Mouse (Mus musculus) small intestine, adult 2 months (tissue): Measurements from ENCODE around the gene Cabp4. TPM values are rescaled to one million over a fixed set of nuclear protein-coding genes. Genes with fewer than 3 reads are reported as not detected.

Experiments used
- H3K27ac ChIP-seq: fragments of 200-500 bp; 2 replicates; pipeline ENCODE4 v1.5.1; 2012; ENCODE audit warnings: low read depth, low read length, control low read depth, inconsistent platforms; ENCODE audit not compliant: insufficient read depth
- H3K27me3 ChIP-seq: fragments of 200-500 bp; 2 replicates; pipeline ENCODE4 v1.6.1; 2012; ENCODE audit warnings: mild to moderate bottlenecking, moderate library complexity, low read length, inconsistent platforms; ENCODE audit not compliant: control insufficient read depth, insufficient read depth
- H3K36me3 ChIP-seq: fragments of 200-500 bp; 2 replicates; pipeline ENCODE4 v1.6.1; 2012; ENCODE audit warnings: mild to moderate bottlenecking, low read length, control low read depth, inconsistent platforms; ENCODE audit not compliant: control insufficient read depth, insufficient read depth
- H3K4me1 ChIP-seq: fragments of 200-500 bp; 2 replicates; pipeline ENCODE4 v1.6.1; 2012; ENCODE audit warnings: low read length, inconsistent platforms, mixed read lengths; ENCODE audit not compliant: control insufficient read depth, insufficient read depth, insufficient read length
- H3K4me3 ChIP-seq: fragments of 200-500 bp; 2 replicates; pipeline ENCODE4 v1.5.1; 2012; ENCODE audit warnings: low read depth, mild to moderate bottlenecking, control low read depth, inconsistent platforms, low read length, moderate library complexity
- CTCF ChIP-seq: fragments of 200-500 bp; IDR thresholded peaks from 2 replicates; pipeline ENCODE4 v1.5.1; 2012; ENCODE audit warnings: low read depth, mild to moderate bottlenecking, control low read depth, inconsistent platforms, low read length, moderate library complexity, mixed read lengths; ENCODE audit not compliant: insufficient replicate concordance, insufficient read length; ENCODE audit errors: extremely low read depth
- POLR2A ChIP-seq: fragments of 200-500 bp; IDR thresholded peaks from 2 replicates; pipeline ENCODE4 v1.6.1; 2012; ENCODE audit warnings: low read depth, mild to moderate bottlenecking, control low read depth, inconsistent platforms, low read length, moderate library complexity
- WGBS: fragments of 180-500 bp; shearing (Covaris S2); methylation state at CpG from one replicate; pipeline ENCODE4 v1.1.7; 2018; 5-methylcytosine and 5-hydroxymethylcytosine counted together
- polyA plus RNA-seq: library from polyadenylated mRNA; depleted of rRNA; stranded (reverse); fragments of >200 nt; gene quantifications from 2 replicates; pipeline ENCODE4 v1.2.3, GENCODE M21; 2012

Cabp4 gene
- polyA plus RNA-seq, 1 experiment: 0.42 TPM

- WGBS: 84% methylated on average over 3 of the region's 3 CpGs
- Histone ChIP-seq H3K27me3 (no peaks in the 10 kb centered on the region), H3K4me3 (peak overlapping the region; percentile 29), H3K27ac (no peak overlapping the region), H3K4me1 (peaks cover 4% of the 10 kb centered on the region; the same call in 1 of the 2 replicates), H3K36me3 (no peaks in the 10 kb centered on the region)
- TF ChIP-seq POLR2A (no peak), CTCF (no peak)
Observed at GRCm38 (mm10) chr19:4187303-4187702, 43.5 kb upstream of the Cabp4 start.

DNA sequence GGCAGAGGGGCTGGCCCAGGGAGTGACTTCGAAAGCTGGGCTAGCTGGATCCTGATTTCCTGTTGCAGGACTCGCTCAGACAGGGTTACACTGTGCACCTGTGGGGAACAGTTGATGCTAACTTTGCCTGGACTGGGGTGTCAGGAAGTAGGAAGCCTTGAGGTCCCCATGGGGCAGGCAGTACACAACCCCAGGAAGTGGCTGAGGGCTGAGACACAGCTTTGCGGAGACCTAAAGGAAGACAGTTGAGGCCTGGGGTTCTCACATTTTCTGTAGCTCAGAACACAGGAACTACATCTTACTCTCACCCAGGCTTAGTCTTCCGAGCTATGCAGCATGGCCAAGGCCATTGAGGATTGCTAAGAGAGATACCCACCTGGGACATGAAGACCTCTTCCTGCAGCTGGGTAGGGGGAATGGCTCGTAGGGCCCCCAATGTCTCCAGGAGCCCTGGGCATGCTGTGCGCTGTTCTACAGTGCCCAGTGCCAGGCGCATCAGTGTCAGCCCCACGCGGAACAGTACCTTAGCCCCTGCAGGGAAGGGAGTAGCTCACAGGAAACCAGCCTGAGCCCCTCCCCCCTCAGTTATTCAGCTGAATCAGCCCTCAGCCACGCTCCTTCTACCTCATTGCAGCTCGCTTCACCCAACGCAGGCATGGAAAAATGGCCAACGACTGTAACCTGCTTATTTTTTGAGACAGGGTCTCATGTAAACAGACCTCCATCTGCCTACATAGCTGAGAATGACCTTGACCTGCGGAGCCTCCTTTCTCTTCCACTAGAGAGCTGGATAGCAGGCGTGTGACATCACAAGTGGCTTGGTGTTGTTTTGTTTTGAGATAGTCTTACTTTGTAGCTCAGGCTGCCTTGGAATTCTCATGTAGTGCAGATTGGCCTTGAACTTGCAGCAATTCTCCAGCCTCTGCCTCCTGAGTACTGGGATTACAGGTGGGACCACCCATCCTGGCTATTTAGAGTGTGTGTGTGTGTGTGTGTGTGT lies 41.4 kb upstream of the Cabp4 start:
- 0 out of 2 replicates have a peak overlapping the region, but pooled peaks have one; percentile 4 for H3K4me3 ChIP-seq
- H3K27ac ChIP-seq: peak overlapping the region; percentile 64
- TF ChIP-seq POLR2A (no peak), CTCF (no peak)
- no peaks in the 10 kb centered on the region; the same call in 1 of the 2 replicates for H3K4me1 ChIP-seq
- WGBS: 61% methylated on average over 15 of the region's 15 CpGs
- no peaks in the 10 kb centered on the region for H3K27me3 ChIP-seq
- no peaks in the 10 kb centered on the region for H3K36me3 ChIP-seq

DNA sequence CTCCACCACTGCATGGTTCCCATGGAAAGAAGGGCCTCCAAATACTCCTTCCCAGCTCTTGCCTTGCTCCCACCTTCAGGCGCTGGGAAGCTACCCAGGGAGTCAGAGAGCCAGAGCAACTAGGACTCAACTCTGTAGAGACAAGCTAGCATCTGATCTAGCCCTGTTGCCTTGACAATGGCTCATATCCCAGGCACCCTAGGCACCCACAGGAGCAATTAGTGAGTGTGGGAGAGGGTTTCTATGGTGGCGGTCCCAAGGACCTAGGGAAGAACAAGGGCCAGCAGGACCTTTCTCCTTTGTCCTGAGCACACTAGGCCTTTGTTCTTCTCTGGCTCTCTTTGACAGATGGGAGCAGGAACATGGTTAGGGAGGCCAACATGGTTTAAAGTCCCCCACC lies 39.9 kb upstream of the Cabp4 start:
- no peak overlapping the region for H3K27ac ChIP-seq
- no peaks in the 10 kb centered on the region; the same call in 1 of the 2 replicates for H3K4me1 ChIP-seq
- H3K36me3 ChIP-seq: no peaks in the 10 kb centered on the region
- H3K4me3 ChIP-seq: no peak overlapping the region
- no peaks in the 10 kb centered on the region for H3K27me3 ChIP-seq
- WGBS: 93% methylated on average over 2 of the region's 2 CpGs
- TF ChIP-seq CTCF: no peak
- TF ChIP-seq POLR2A: no peak

GRCm38 (mm10) chr19:4181892-4182291 lies 38.1 kb upstream of the Cabp4 start:
- H3K36me3 ChIP-seq: no peaks in the 10 kb centered on the region
- H3K4me3 ChIP-seq: no peak overlapping the region
- no peak for TF ChIP-seq POLR2A
- no peak for TF ChIP-seq CTCF
- H3K27ac ChIP-seq: no peak overlapping the region
- H3K4me1 ChIP-seq: no peaks in the 10 kb centered on the region; the same call in 1 of the 2 replicates
- H3K27me3 ChIP-seq: no peaks in the 10 kb centered on the region
- 38% methylated on average over 3 of the region's 3 CpGs for WGBS

DNA sequence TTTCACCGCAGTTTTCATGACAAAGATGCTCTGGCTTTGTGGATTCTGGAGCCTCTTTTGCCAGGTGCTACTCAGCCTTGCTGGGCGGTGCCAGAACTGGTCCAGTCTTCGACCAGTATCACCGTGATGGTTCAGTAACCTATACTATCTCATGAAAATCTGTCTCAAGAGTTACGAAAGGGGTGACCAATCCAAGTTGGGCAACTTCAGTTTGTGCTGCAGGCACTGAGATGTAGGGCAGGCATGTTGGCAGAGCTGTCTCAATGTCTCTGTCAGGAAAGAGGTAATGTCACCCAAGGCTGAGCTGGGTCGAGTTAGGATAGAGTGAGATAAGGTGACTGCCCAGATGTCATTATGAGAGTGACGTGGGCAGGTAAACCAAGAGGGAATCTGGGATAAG lies 36.6 kb upstream of the Cabp4 start:
- Histone ChIP-seq H3K27ac (no peak overlapping the region), H3K4me1 (no peaks in the 10 kb centered on the region; the same call in 1 of the 2 replicates), H3K36me3 (no peaks in the 10 kb centered on the region), H3K4me3 (no peak overlapping the region), H3K27me3 (no peaks in the 10 kb centered on the region)
- WGBS: 76% methylated on average over 7 of the region's 7 CpGs
- TF ChIP-seq CTCF (no peak), POLR2A (no peak)

- H3K4me1 ChIP-seq: peaks cover 5% of the 10 kb centered on the region
- H3K36me3 ChIP-seq: no peaks in the 10 kb centered on the region
- H3K27ac ChIP-seq: no peak within 1 kb of the TSS
- 10% methylated on average over 11 of the region's 11 CpGs for WGBS
- H3K4me3 ChIP-seq: peak within 1 kb of the TSS; percentile 17; the same call in 1 of the 2 replicates
- no peaks in the 10 kb centered on the region for H3K27me3 ChIP-seq
- no peak for TF ChIP-seq POLR2A
- TF ChIP-seq CTCF: no peak
Observed at GRCm38 (mm10) chr19:4175368-4175947, 31.6 kb upstream of the Cabp4 start, which contains the start of gene Carns1. TSS of gene Carns1 (minus strand) at chr19:4175479.

GRCm38 (mm10) chr19:4172925-4173324 lies 29.1 kb upstream of the Cabp4 start:
- 84% methylated on average over 11 of the region's 11 CpGs for WGBS
- Histone ChIP-seq H3K4me1 (peaks cover 10% of the 10 kb centered on the region), H3K36me3 (no peaks in the 10 kb centered on the region), H3K4me3 (no peak overlapping the region), H3K27me3 (no peaks in the 10 kb centered on the region), H3K27ac (no peak overlapping the region)
- TF ChIP-seq CTCF (no peak), POLR2A (no peak)
